Mouse (Mus musculus) C2C12 (cell line): Measurements from ENCODE around the gene Ndufaf3.

Experiments
- CEBPB ChIP-seq: IDR thresholded peaks from one replicate; pipeline ENCODE4 v1.6.1; 2011; ENCODE audit warnings: low read depth, mild to moderate bottlenecking, control low read depth, moderate library complexity
- CTCF ChIP-seq: IDR thresholded peaks from one replicate; pipeline ENCODE4 v1.5.1; 2011; ENCODE audit not compliant: control insufficient read depth, insufficient read depth, insufficient read length
- FOSL1 ChIP-seq: IDR thresholded peaks from one replicate; pipeline ENCODE4 v1.8.0; 2011; ENCODE audit warnings: mild to moderate bottlenecking, low read length; ENCODE audit not compliant: poor library complexity, insufficient read depth, severe bottlenecking
- MAX ChIP-seq: IDR thresholded peaks from one replicate; pipeline ENCODE4 v1.6.1; 2011; ENCODE audit warnings: mild to moderate bottlenecking, control low read depth
- MYOD1 ChIP-seq: IDR thresholded peaks from one replicate; pipeline ENCODE4 v1.6.1; 2011; ENCODE audit warnings: low read depth; ENCODE audit not compliant: control insufficient read depth, insufficient read length
- MYOG ChIP-seq: IDR thresholded peaks from one replicate; pipeline ENCODE4 v1.6.1; 2011; ENCODE audit not compliant: control insufficient read depth, insufficient read length; ENCODE audit errors: extremely low read depth
- USF1 ChIP-seq: IDR thresholded peaks from one replicate; pipeline ENCODE4 v1.6.1; 2011; ENCODE audit warnings: low read depth, mild to moderate bottlenecking, control low read depth, moderate library complexity

- no peak for TF ChIP-seq CTCF
- TF ChIP-seq CEBPB: no peak
- no peak for TF ChIP-seq MAX
- TF ChIP-seq MYOG: no peak
- no peak for TF ChIP-seq MYOD1
- no peak for TF ChIP-seq USF1
- no peak for TF ChIP-seq FOSL1
These were observed 3.6 kb downstream of the Ndufaf3 start for GRCm38 (mm10) chr9:108563671-108564070.
